Comparison of ENCODE assay signal across 13 mouse cellular contexts in genomic region chr1:125839746-125840392, GRCm38 (mm10).
DNase-seq lines count a peak whose midpoint lies in the region; ATAC-seq and TF ChIP-seq lines count a peak whose summit lies in the region.
"Had no signal": no experiment of that assay in that cellular context is flagged by ENCODE, and none has a peak within 500 bp of the region (broad histone marks: within the 10 kb centered on the region; RNA-seq: fewer than 3 reads in every experiment).

No protein-coding gene starts in this region.

- DNase-seq in thymus, postnatal 0 days (ENCODE audit: low spot score) = peak; percentile 48
- DNase-seq in thymus, adult 2 months = no peak
- DNase-seq in cerebellum, adult 9-10 months = peak; percentile 74
- peak; percentile 71 for DNase-seq in hindbrain, postnatal 0 days (ENCODE audit: low spot score)
- DNase-seq in c-Kit-positive CD71-positive TER-119-positive erythroid progenitor cells, embryonic 14.5 days (ENCODE audit: low spot score) = no peak
- DNase-seq in lung, postnatal 25 days (ENCODE audit: low spot score) = no peak
- no peak for DNase-seq in layer of hippocampus, postnatal 14 days (ENCODE audit: low spot score in 2 of 2)
- DNase-seq: adrenal gland, postnatal 10 days; gastrocnemius, postnatal 36 days; heart, postnatal 14 days; kidney, adult 2 months had no signal

- H3K4me2 ChIP-seq in hindbrain, postnatal 0 days (ENCODE audit: low read depth, low read length) = no peak overlapping the region
- H3K4me2 ChIP-seq: liver, embryonic 11.5 days had no signal

- no peaks in the 10 kb centered on the region for H3K9me3 ChIP-seq in hindbrain, postnatal 0 days (ENCODE audit: low read length)

- no peak for TF ChIP-seq POLR2A in thymus, adult 2 months (IDR thresholded peaks at IDR 0.05; ENCODE audit: control insufficient read depth, extremely low read depth, insufficient read depth, low read length, poor library complexity)

- H3K9ac ChIP-seq in hindbrain, postnatal 0 days (replicated peaks; ENCODE audit: low read length) = no peak overlapping the region

- no peak overlapping the region for H3K4me3 ChIP-seq in thymus, adult 2 months (ENCODE audit: control insufficient read depth, insufficient read depth, low read length)
- H3K4me3 ChIP-seq in hindbrain, postnatal 0 days (ENCODE audit: low read length) = no peak overlapping the region

- 82% methylated on average over 13 of the region's 13 CpGs for WGBS in thymus, adult 2 months
- 29% methylated on average over 13 of the region's 13 CpGs for WGBS in hindbrain, postnatal 0 days

- no peak overlapping the region for H3K27ac ChIP-seq in thymus, adult 2 months (ENCODE audit: control insufficient read depth, insufficient read depth, low read length)
- peak overlapping the region; percentile 36; the same call in 1 of the 2 replicates for H3K27ac ChIP-seq in hindbrain, postnatal 0 days

- peak; percentile 73 for ATAC-seq in hindbrain, postnatal 0 days
- ATAC-seq: lung, postnatal 0 days had no signal

- TF ChIP-seq CTCF in thymus, adult 2 months (IDR thresholded peaks at IDR 0.05; ENCODE audit: borderline replicate concordance, control insufficient read depth, extremely low read depth, insufficient read depth, low read length, poor library complexity) = no peak
- no peak for TF ChIP-seq CTCF in hindbrain, postnatal 0 days (IDR thresholded peaks at IDR 0.05; ENCODE audit: low read depth)

- no peaks in the 10 kb centered on the region for H3K36me3 ChIP-seq in thymus, adult 2 months (ENCODE audit: control insufficient read depth, insufficient read depth, low read length)
- H3K36me3 ChIP-seq in hindbrain, postnatal 0 days (ENCODE audit: insufficient read depth, low read length) = no peaks in the 10 kb centered on the region

- H3K27me3 ChIP-seq in thymus, adult 2 months (ENCODE audit: control insufficient read depth, insufficient read depth, low read length) = no peaks in the 10 kb centered on the region
- no peaks in the 10 kb centered on the region for H3K27me3 ChIP-seq in hindbrain, postnatal 0 days (ENCODE audit: insufficient read depth, low read length)

- no peaks in the 10 kb centered on the region for H3K4me1 ChIP-seq in thymus, adult 2 months (replicated peaks; ENCODE audit: control insufficient read depth, insufficient read depth, low read length)
- 0 out of 2 replicates have a peak, but pooled peaks cover 3% of the 10 kb centered on the region for H3K4me1 ChIP-seq in hindbrain, postnatal 0 days (ENCODE audit: insufficient read depth, low read length)

Comparison
In these comparisons a context has a peak if more than half of its experiments do, and no peak if none do; other contexts are left out.
1. DNase-seq: peak in thymus, postnatal 0 days (single experiment), cerebellum, adult 9-10 months (single experiment) and hindbrain, postnatal 0 days (single experiment); none in thymus, adult 2 months (single experiment), c-Kit-positive CD71-positive TER-119-positive erythroid progenitor cells, embryonic 14.5 days (single experiment), lung, postnatal 25 days (single experiment) and layer of hippocampus, postnatal 14 days (0 of 2).